Mouse (Mus musculus): ENCODE data around the gene Nemf.

- TF ChIP-seq CTCF (IDR thresholded peaks at IDR 0.05; ENCODE audit: control insufficient read depth, insufficient read depth, low read length) (no peak), POLR2A (IDR thresholded peaks at IDR 0.05; ENCODE audit: borderline replicate concordance, control insufficient read depth, low read depth, low read length) (no peak)
Observed at GRCm38 (mm10) chr12:69299231-69299630, 57.7 kb downstream of the Nemf start.

All from bone marrow, adult 2 months (tissue).